Mouse (Mus musculus) brain, embryonic 18.5 days (tissue): Measurements from ENCODE around the gene Etv6.

Experiments
- DNase-seq: peaks from one replicate; pipeline ENCODE4 v3.0.0-alpha.2; 2012; ENCODE audit warnings: low read depth, low spot score

Gene Etv6

GRCm38 (mm10) chr6:134140718-134141615, 105.5 kb downstream of the Etv6 start:
- DNase-seq: no peak

GRCm38 (mm10) chr6:134141616-134142165, 106.2 kb downstream of the Etv6 start:
- no peak for DNase-seq

- DNase-seq: no peak
Measured at GRCm38 (mm10) chr6:134142700-134143099, 107.2 kb downstream of the Etv6 start.

GRCm38 (mm10) chr6:134143649-134144097, 108.2 kb downstream of the Etv6 start:
- no peak for DNase-seq

GRCm38 (mm10) chr6:134144231-134145130, 109.0 kb downstream of the Etv6 start:
- DNase-seq: no peak

GRCm38 (mm10) chr6:134147596-134148442, 112.3 kb downstream of the Etv6 start:
- DNase-seq: no peak

- no peak for DNase-seq
Measured at GRCm38 (mm10) chr6:134148443-134148942, 113.0 kb downstream of the Etv6 start.

GRCm38 (mm10) chr6:134149606-134150005, 114.1 kb downstream of the Etv6 start:
- DNase-seq: no peak

GRCm38 (mm10) chr6:134151022-134151680, 115.7 kb downstream of the Etv6 start:
- DNase-seq: no peak

GRCm38 (mm10) chr6:134151853-134152505, 116.5 kb downstream of the Etv6 start:
- no peak for DNase-seq

- no peak for DNase-seq
Measured at GRCm38 (mm10) chr6:134152539-134152938, 117.0 kb downstream of the Etv6 start.

GRCm38 (mm10) chr6:134154746-134155145, 119.2 kb downstream of the Etv6 start:
- no peak for DNase-seq

- DNase-seq: no peak
Measured at GRCm38 (mm10) chr6:134155900-134156623, 120.6 kb downstream of the Etv6 start.

GRCm38 (mm10) chr6:134157533-134158115, 122.1 kb downstream of the Etv6 start:
- no peak for DNase-seq

GRCm38 (mm10) chr6:134158201-134158600, 122.7 kb downstream of the Etv6 start:
- no peak for DNase-seq

GRCm38 (mm10) chr6:134159672-134160071, 124.2 kb downstream of the Etv6 start:
- no peak for DNase-seq

GRCm38 (mm10) chr6:134161040-134161439, 125.5 kb downstream of the Etv6 start:
- no peak for DNase-seq

GRCm38 (mm10) chr6:134163346-134163745, 127.8 kb downstream of the Etv6 start:
- DNase-seq: no peak

GRCm38 (mm10) chr6:134164356-134164755, 128.9 kb downstream of the Etv6 start:
- DNase-seq: no peak
